Mouse (Mus musculus): ENCODE data around the gene Serpina9. TPM values are rescaled to one million over a fixed set of nuclear protein-coding genes. Genes with fewer than 3 reads are reported as not detected.

Serpina9 gene
- not detected in 2 replicates for polyA plus RNA-seq (2014; fragmentation: Nextera tagmentation; extraction: Ambion mirVana)

- H3K27ac ChIP-seq (ENCODE audit: low read depth, low read length), result no peak within 1 kb of the TSS
- WGBS, result 89% methylated on average over 6 of the region's 6 CpGs
- no peak within 1 kb of the TSS for H3K9ac ChIP-seq (ENCODE audit: low read depth, low read length)
- no peaks in the 10 kb centered on the region for H3K9me3 ChIP-seq (ENCODE audit: control insufficient read depth, low read length)
- no peak within 1 kb of the TSS for H3K4me3 ChIP-seq (ENCODE audit: low read depth, low read length)
- DNase-seq (ENCODE audit: low spot score) (no peak), ATAC-seq (ENCODE audit: low FRiP score) (no peak)
- no peaks in the 10 kb centered on the region for H3K4me1 ChIP-seq (replicated peaks; ENCODE audit: control insufficient read depth, insufficient read depth, low read length)
- no peaks in the 10 kb centered on the region for H3K27me3 ChIP-seq (ENCODE audit: control insufficient read depth, insufficient read depth, low read length)
- H3K36me3 ChIP-seq (ENCODE audit: control insufficient read depth, insufficient read depth, low read length), result no peaks in the 10 kb centered on the region
- H3K4me2 ChIP-seq (replicated peaks; ENCODE audit: low read depth, low read length), result no peak within 1 kb of the TSS
Measured at GRCm38 (mm10) chr12:104013620-104014019, at the start of gene Serpina9. Gene Serpina9, minus strand, starts transcription at chr12:104013755.

GRCm38 (mm10) chr12:104061862-104062261, 48.3 kb upstream of the Serpina9 start:
- Histone ChIP-seq H3K27me3 (ENCODE audit: control insufficient read depth, insufficient read depth, low read length) (no peaks in the 10 kb centered on the region), H3K4me1 (replicated peaks; ENCODE audit: control insufficient read depth, insufficient read depth, low read length) (no peaks in the 10 kb centered on the region), H3K4me3 (ENCODE audit: low read depth, low read length) (no peak overlapping the region), H3K9me3 (ENCODE audit: control insufficient read depth, low read length) (no peaks in the 10 kb centered on the region), H3K4me2 (replicated peaks; ENCODE audit: low read depth, low read length) (no peak overlapping the region), H3K36me3 (ENCODE audit: control insufficient read depth, insufficient read depth, low read length) (no peaks in the 10 kb centered on the region), H3K27ac (ENCODE audit: low read depth, low read length) (no peak overlapping the region), H3K9ac (ENCODE audit: low read depth, low read length) (no peak overlapping the region)
- ATAC-seq (ENCODE audit: low FRiP score) (no peak), DNase-seq (ENCODE audit: low spot score) (no peak)
- 60% methylated on average over 2 of the region's 2 CpGs for WGBS

GRCm38 (mm10) chr12:104060126-104060525, 46.6 kb upstream of the Serpina9 start:
- Histone ChIP-seq H3K27me3 (ENCODE audit: control insufficient read depth, insufficient read depth, low read length) (no peaks in the 10 kb centered on the region), H3K9me3 (ENCODE audit: control insufficient read depth, low read length) (no peaks in the 10 kb centered on the region), H3K4me3 (ENCODE audit: low read depth, low read length) (no peak overlapping the region), H3K4me1 (replicated peaks; ENCODE audit: control insufficient read depth, insufficient read depth, low read length) (no peaks in the 10 kb centered on the region), H3K36me3 (ENCODE audit: control insufficient read depth, insufficient read depth, low read length) (no peaks in the 10 kb centered on the region), H3K27ac (ENCODE audit: low read depth, low read length) (no peak overlapping the region), H3K4me2 (replicated peaks; ENCODE audit: low read depth, low read length) (no peak overlapping the region), H3K9ac (ENCODE audit: low read depth, low read length) (no peak overlapping the region)
- no peak for DNase-seq (ENCODE audit: low spot score)
- ATAC-seq (ENCODE audit: low FRiP score), result no peak
- 91% methylated on average over 6 of the region's 6 CpGs for WGBS

- Histone ChIP-seq H3K27me3 (ENCODE audit: control insufficient read depth, insufficient read depth, low read length) (no peaks in the 10 kb centered on the region), H3K9me3 (ENCODE audit: control insufficient read depth, low read length) (no peaks in the 10 kb centered on the region), H3K9ac (ENCODE audit: low read depth, low read length) (no peak overlapping the region), H3K27ac (ENCODE audit: low read depth, low read length) (no peak overlapping the region), H3K36me3 (ENCODE audit: control insufficient read depth, insufficient read depth, low read length) (no peaks in the 10 kb centered on the region), H3K4me3 (ENCODE audit: low read depth, low read length) (no peak overlapping the region), H3K4me1 (replicated peaks; ENCODE audit: control insufficient read depth, insufficient read depth, low read length) (no peaks in the 10 kb centered on the region), H3K4me2 (replicated peaks; ENCODE audit: low read depth, low read length) (no peak overlapping the region)
- 84% methylated on average over 7 of the region's 7 CpGs for WGBS
- ATAC-seq (ENCODE audit: low FRiP score) (no peak), DNase-seq (ENCODE audit: low spot score) (no peak)
Measured at GRCm38 (mm10) chr12:104057531-104057930, 44.0 kb upstream of the Serpina9 start.

DNA sequence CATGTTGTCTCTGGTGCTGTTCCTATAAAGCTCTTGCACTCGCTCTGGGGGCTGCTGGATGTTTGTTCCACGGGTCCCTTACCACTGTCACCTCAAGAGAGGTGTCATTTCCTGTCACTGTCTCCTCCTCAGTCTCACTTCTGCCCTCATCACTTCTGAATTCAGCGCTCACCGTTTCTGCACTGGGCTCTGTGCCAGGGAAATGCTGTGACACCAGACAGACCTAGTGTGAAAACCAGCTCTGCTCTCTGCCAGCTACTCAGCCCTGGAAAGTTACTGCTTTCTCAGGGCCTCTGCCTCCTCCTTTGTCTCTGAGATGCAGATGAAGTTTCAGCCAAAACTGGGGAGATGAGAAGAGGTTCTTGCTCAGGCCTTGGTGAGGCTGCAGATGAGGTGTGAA, 43.5 kb upstream of the Serpina9 start:
- H3K4me3 ChIP-seq (ENCODE audit: low read depth, low read length), result no peak overlapping the region
- no peak overlapping the region for H3K9ac ChIP-seq (ENCODE audit: low read depth, low read length)
- no peak overlapping the region for H3K27ac ChIP-seq (ENCODE audit: low read depth, low read length)
- H3K4me2 ChIP-seq (replicated peaks; ENCODE audit: low read depth, low read length), result no peak overlapping the region
- no peaks in the 10 kb centered on the region for H3K27me3 ChIP-seq (ENCODE audit: control insufficient read depth, insufficient read depth, low read length)
- ATAC-seq (ENCODE audit: low FRiP score) (no peak), DNase-seq (ENCODE audit: low spot score) (no peak)
- no peaks in the 10 kb centered on the region for H3K9me3 ChIP-seq (ENCODE audit: control insufficient read depth, low read length)
- 70% methylated on average over 4 of the region's 4 CpGs for WGBS
- H3K36me3 ChIP-seq (ENCODE audit: control insufficient read depth, insufficient read depth, low read length), result no peaks in the 10 kb centered on the region
- no peaks in the 10 kb centered on the region for H3K4me1 ChIP-seq (replicated peaks; ENCODE audit: control insufficient read depth, insufficient read depth, low read length)

DNA sequence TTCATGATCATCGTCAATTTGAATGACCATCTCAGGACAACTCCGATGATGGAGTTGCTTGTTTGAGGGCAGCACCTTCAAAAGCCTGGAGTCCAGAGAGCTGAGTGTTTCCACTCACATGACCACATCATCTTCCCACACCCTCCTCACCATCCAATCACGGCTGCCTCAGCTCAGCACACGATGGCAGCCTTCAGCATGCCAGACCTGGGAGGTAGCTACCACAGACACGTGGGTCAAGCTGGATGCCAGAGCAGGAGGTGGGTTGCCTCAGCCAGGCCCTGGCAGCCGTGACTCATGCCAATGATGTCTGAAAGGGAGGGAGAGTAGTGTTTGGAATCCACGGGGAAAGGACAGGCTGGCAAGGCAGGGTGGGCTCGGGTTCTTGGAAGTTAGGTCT, 42.2 kb upstream of the Serpina9 start:
- Histone ChIP-seq H3K4me3 (ENCODE audit: low read depth, low read length) (no peak overlapping the region), H3K27ac (ENCODE audit: low read depth, low read length) (no peak overlapping the region), H3K36me3 (ENCODE audit: control insufficient read depth, insufficient read depth, low read length) (no peaks in the 10 kb centered on the region), H3K9ac (ENCODE audit: low read depth, low read length) (no peak overlapping the region), H3K27me3 (ENCODE audit: control insufficient read depth, insufficient read depth, low read length) (no peaks in the 10 kb centered on the region), H3K4me1 (replicated peaks; ENCODE audit: control insufficient read depth, insufficient read depth, low read length) (no peaks in the 10 kb centered on the region), H3K4me2 (replicated peaks; ENCODE audit: low read depth, low read length) (no peak overlapping the region), H3K9me3 (ENCODE audit: control insufficient read depth, low read length) (no peaks in the 10 kb centered on the region)
- WGBS, result 87% methylated on average over 8 of the region's 8 CpGs
- ATAC-seq (ENCODE audit: low FRiP score) (no peak), DNase-seq (ENCODE audit: low spot score) (no peak)

DNA sequence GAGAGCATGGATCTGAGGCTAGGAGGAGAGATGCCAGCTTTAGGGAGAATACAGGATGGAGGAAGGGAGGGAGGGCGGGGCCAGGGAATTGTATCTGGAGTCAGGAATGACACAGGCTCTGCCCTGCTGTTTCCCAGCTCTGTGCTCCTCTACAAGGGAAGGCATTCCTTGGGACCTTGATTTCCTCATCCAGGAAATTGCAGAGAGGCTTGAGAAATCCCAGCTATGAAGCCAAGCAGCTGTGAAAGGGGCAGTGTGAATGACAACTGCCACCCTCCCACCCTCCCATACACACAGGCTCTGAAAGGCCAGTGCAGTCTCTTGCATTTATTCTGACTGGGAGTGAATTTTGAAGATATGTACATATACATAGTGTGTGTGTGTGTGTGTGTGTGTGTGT, 40.4 kb upstream of the Serpina9 start:
- no peaks in the 10 kb centered on the region for H3K4me1 ChIP-seq (replicated peaks; ENCODE audit: control insufficient read depth, insufficient read depth, low read length)
- H3K36me3 ChIP-seq (ENCODE audit: control insufficient read depth, insufficient read depth, low read length), result no peaks in the 10 kb centered on the region
- DNase-seq (ENCODE audit: low spot score) (no peak), ATAC-seq (ENCODE audit: low FRiP score) (no peak)
- no peak overlapping the region for H3K4me3 ChIP-seq (ENCODE audit: low read depth, low read length)
- no peak overlapping the region for H3K9ac ChIP-seq (ENCODE audit: low read depth, low read length)
- 53% methylated on average over 1 of the region's 1 CpGs for WGBS
- no peak overlapping the region for H3K27ac ChIP-seq (ENCODE audit: low read depth, low read length)
- H3K4me2 ChIP-seq (replicated peaks; ENCODE audit: low read depth, low read length), result no peak overlapping the region
- no peaks in the 10 kb centered on the region for H3K27me3 ChIP-seq (ENCODE audit: control insufficient read depth, insufficient read depth, low read length)
- H3K9me3 ChIP-seq (ENCODE audit: control insufficient read depth, low read length), result no peaks in the 10 kb centered on the region

GRCm38 (mm10) chr12:104045713-104046112, 32.2 kb upstream of the Serpina9 start:
- Histone ChIP-seq H3K9ac (ENCODE audit: low read depth, low read length) (no peak overlapping the region), H3K4me1 (replicated peaks; ENCODE audit: control insufficient read depth, insufficient read depth, low read length) (no peaks in the 10 kb centered on the region), H3K36me3 (ENCODE audit: control insufficient read depth, insufficient read depth, low read length) (no peaks in the 10 kb centered on the region), H3K27ac (ENCODE audit: low read depth, low read length) (no peak overlapping the region), H3K4me3 (ENCODE audit: low read depth, low read length) (no peak overlapping the region), H3K9me3 (ENCODE audit: control insufficient read depth, low read length) (no peaks in the 10 kb centered on the region), H3K4me2 (replicated peaks; ENCODE audit: low read depth, low read length) (no peak overlapping the region), H3K27me3 (ENCODE audit: control insufficient read depth, insufficient read depth, low read length) (no peaks in the 10 kb centered on the region)
- DNase-seq (ENCODE audit: low spot score) (no peak), ATAC-seq (ENCODE audit: low FRiP score) (no peak)
- WGBS, result 88% methylated on average over 8 of the region's 8 CpGs

DNA sequence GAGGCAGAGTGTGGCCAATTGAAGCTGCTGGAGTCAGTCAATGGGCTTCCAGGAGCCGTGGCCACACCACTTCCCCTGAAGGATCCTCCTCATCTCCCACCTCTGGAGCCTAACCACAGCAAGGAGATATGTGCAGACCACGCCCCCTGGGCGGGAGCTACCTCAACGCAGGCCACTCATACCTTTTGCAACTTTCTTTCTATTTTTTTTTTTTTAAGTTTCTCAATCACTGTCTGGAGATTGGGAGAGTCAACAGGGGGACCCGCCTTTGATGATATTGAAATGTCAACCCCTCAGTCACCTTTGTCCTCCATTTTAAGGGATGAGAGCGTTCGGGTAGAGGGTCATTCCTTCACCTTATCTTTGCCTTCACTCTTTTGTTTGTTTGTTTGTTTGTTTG, 30.8 kb upstream of the Serpina9 start, which contains the start of gene Serpina12:
Gene Serpina12, minus strand, starts transcription at position 101 of the 400 bp plus-strand sequence.
- no peaks in the 10 kb centered on the region for H3K4me1 ChIP-seq (replicated peaks; ENCODE audit: control insufficient read depth, insufficient read depth, low read length)
- no peaks in the 10 kb centered on the region for H3K36me3 ChIP-seq (ENCODE audit: control insufficient read depth, insufficient read depth, low read length)
- H3K4me3 ChIP-seq (ENCODE audit: low read depth, low read length), result no peak within 1 kb of the TSS
- no peak within 1 kb of the TSS for H3K27ac ChIP-seq (ENCODE audit: low read depth, low read length)
- no peak within 1 kb of the TSS for H3K9ac ChIP-seq (ENCODE audit: low read depth, low read length)
- H3K4me2 ChIP-seq (replicated peaks; ENCODE audit: low read depth, low read length), result no peak within 1 kb of the TSS
- no peaks in the 10 kb centered on the region for H3K9me3 ChIP-seq (ENCODE audit: control insufficient read depth, low read length)
- DNase-seq (ENCODE audit: low spot score) (no peak), ATAC-seq (ENCODE audit: low FRiP score) (no peak)
- 88% methylated on average over 7 of the region's 7 CpGs for WGBS
- H3K27me3 ChIP-seq (ENCODE audit: control insufficient read depth, insufficient read depth, low read length), result no peaks in the 10 kb centered on the region

All from hindbrain, embryonic 11.5 days (tissue).